8 mouse cellular contexts compared by ENCODE assay signal in the genomic region with DNA sequence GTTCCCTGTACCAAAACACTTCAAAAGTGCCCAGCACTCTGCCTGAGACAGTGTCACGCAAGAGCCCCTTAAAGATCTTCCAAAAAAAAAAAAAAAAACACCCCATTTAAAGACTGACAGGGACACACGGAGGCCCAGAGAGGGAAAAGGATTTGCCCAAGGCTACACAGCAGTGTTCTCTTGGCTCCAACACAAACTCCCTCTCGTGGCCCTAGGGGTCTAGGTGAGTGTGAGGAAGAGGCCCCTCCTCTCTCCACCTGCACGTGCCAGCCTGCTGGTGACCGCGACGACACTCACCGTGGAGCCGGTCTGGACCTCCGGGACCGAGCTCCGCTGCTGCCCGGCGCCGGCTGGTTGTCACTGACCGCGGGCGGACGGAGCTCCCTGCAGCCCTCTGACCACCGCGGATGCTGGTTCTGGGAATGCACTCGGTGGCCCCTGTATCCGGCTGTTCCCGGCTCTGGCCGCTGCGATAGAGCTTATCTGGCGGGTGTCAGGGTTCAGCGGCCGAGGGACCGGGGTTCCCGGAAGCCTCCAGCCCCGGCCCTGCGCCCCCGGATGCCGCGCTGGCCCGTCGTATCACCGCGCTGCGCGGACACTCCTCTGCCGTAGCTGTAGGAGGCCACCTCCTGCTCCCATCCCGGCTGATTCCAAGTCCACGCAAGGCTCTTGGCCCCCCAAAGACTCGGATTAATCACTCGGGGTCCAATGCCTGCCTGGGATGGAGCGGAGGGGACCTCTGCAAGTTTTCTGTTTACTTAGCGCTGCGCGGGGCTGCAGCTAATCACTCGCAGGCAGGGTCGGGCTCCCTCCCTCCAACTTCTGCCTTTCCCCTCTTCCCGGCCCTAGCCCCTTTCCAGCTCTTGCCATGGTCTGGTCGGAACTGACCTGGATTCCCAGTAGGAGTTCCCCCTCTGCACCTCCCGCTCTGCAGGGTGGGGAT. TPM values are rescaled to one million over a fixed set of nuclear protein-coding genes. Genes with fewer than 3 reads are reported as not detected.
DNase-seq lines count a peak whose midpoint lies in the region; ATAC-seq and TF ChIP-seq lines count a peak whose summit lies in the region.

No protein-coding gene starts in this region.

- peak; percentile 34 to 37 for DNase-seq in cerebellum, postnatal 14 days
- no peak for DNase-seq in cerebellum, adult 9-10 months
- no peak for DNase-seq in urinary bladder, adult 2 months (ENCODE audit: low spot score)
- DNase-seq in layer of hippocampus, adult 11-12 months (ENCODE audit: low spot score) = no peak

- H3K27ac ChIP-seq in bone marrow, adult 2 months (ENCODE audit: control insufficient read depth, insufficient read depth, low read depth, low read length, poor library complexity) = no peak overlapping the region
- H3K27ac ChIP-seq in heart, embryonic 12.5 days (ENCODE audit: poor library complexity, severe bottlenecking) = peak overlapping the region; percentile 9; the same call in 1 of the 2 replicates
- H3K27ac ChIP-seq in kidney, embryonic 15.5 days = peak overlapping the region; percentile 48; the same call in 1 of the 2 replicates

- no peaks in the 10 kb centered on the region; the same call in 1 of the 2 replicates for H3K4me1 ChIP-seq in bone marrow, adult 2 months (ENCODE audit: control insufficient read depth, insufficient read depth, low read length)
- H3K4me1 ChIP-seq in heart, embryonic 12.5 days (replicated peaks) = peaks cover 28% of the 10 kb centered on the region
- H3K4me1 ChIP-seq in kidney, embryonic 15.5 days = peaks cover 35% of the 10 kb centered on the region

- no peak for TF ChIP-seq POLR2A in bone marrow, adult 2 months (IDR thresholded peaks at IDR 0.05; ENCODE audit: borderline replicate concordance, control insufficient read depth, low read depth, low read length)

- H3K36me3 ChIP-seq in heart, embryonic 12.5 days = no peaks in the 10 kb centered on the region
- no peaks in the 10 kb centered on the region for H3K36me3 ChIP-seq in kidney, embryonic 15.5 days

- H3K4me3 ChIP-seq in bone marrow, adult 2 months (replicated peaks; ENCODE audit: control insufficient read depth, low read depth, low read length) = peak overlapping the region; percentile 11
- peak overlapping the region; percentile 60 for H3K4me3 ChIP-seq in heart, embryonic 12.5 days
- H3K4me3 ChIP-seq in kidney, embryonic 15.5 days (replicated peaks) = peak overlapping the region; percentile 52

- H3K4me2 ChIP-seq in heart, embryonic 12.5 days = peak overlapping the region; percentile 98
- peak overlapping the region; percentile 96 for H3K4me2 ChIP-seq in kidney, embryonic 15.5 days

- no peaks in the 10 kb centered on the region for H3K9me3 ChIP-seq in heart, embryonic 12.5 days (replicated peaks)
- H3K9me3 ChIP-seq in kidney, embryonic 15.5 days (replicated peaks) = no peaks in the 10 kb centered on the region

- ATAC-seq in heart, embryonic 12.5 days (ENCODE audit: insufficient number of reproducible peaks, low FRiP score) = peak; percentile 68
- ATAC-seq in kidney, embryonic 15.5 days (replicated peaks; ENCODE audit: low FRiP score) = peak; percentile 37; the same call in 1 of the 2 replicates
- ATAC-seq in megakaryocyte-erythroid progenitor cell, adult 5-6 weeks (replicated peaks; ENCODE audit: low FRiP score, low TSS enrichment, poor library complexity, severe bottlenecking) = peak; percentile 42

- no peak for TF ChIP-seq CTCF in bone marrow, adult 2 months (IDR thresholded peaks at IDR 0.05; ENCODE audit: control insufficient read depth, insufficient read depth, low read length)

- WGBS in bone marrow, adult 2 months = 3% methylated on average over 56 of the region's 56 CpGs
- under 1% methylated on average over 56 of the region's 56 CpGs for WGBS in heart, embryonic 12.5 days
- under 1% methylated on average over 56 of the region's 56 CpGs for WGBS in kidney, embryonic 15.5 days

- H3K27me3 ChIP-seq in heart, embryonic 12.5 days (replicated peaks) = no peaks in the 10 kb centered on the region
- peaks cover 26% of the 10 kb centered on the region for H3K27me3 ChIP-seq in kidney, embryonic 15.5 days

- peak overlapping the region; percentile 74 for H3K9ac ChIP-seq in heart, embryonic 12.5 days
- peak overlapping the region; percentile 56 for H3K9ac ChIP-seq in kidney, embryonic 15.5 days

RNA-seq across cellular contexts. Expression of a gene that starts 30.5 kb away (rescaled TPM):
- polyA plus RNA-seq in bone marrow, adult 2 months (2011; ENCODE audit: insufficient read depth, insufficient read length, low replicate concordance, missing spikeins) = 0.29 TPM in 1 of 2 replicates, not detected in the other
- polyA plus RNA-seq in heart, embryonic 12.5 days (2016; fragmentation: Nextera tagmentation; extraction: Ambion mirVana) = 13.0 and 13.2 TPM in 2 replicates
- polyA plus RNA-seq in kidney, embryonic 15.5 days (2015; fragmentation: Nextera tagmentation; extraction: Ambion mirVana) = 19.0 and 20.4 TPM in 2 replicates
- 0.48 and 1.1 TPM in 2 replicates for total RNA-seq in megakaryocyte-erythroid progenitor cell, adult 5-6 weeks (2014; fragmentation: Nextera tagmentation)
- total RNA-seq in megakaryocyte-erythroid progenitor cell, adult 5-6 weeks (2017) = 1.6 and 3.8 TPM in 2 replicates
- polyA plus RNA-seq in urinary bladder, adult 2 months (2012; rRNA removed) = 6.3 and 8.3 TPM in 2 replicates

RNA-seq across cellular contexts. Expression of a gene that starts 39.9 kb away (rescaled TPM):
- polyA plus RNA-seq in bone marrow, adult 2 months (2011; ENCODE audit: insufficient read depth, insufficient read length, low replicate concordance, missing spikeins) = 24.0 and 49.2 TPM in 2 replicates
- polyA plus RNA-seq in heart, embryonic 12.5 days (2016; fragmentation: Nextera tagmentation; extraction: Ambion mirVana) = 1.3 and 1.5 TPM in 2 replicates
- polyA plus RNA-seq in kidney, embryonic 15.5 days (2015; fragmentation: Nextera tagmentation; extraction: Ambion mirVana) = 1.6 and 1.9 TPM in 2 replicates
- total RNA-seq in megakaryocyte-erythroid progenitor cell, adult 5-6 weeks (2014; fragmentation: Nextera tagmentation) = not detected in 2 replicates
- 0.42 TPM in 1 of 2 replicates, not detected in the other for total RNA-seq in megakaryocyte-erythroid progenitor cell, adult 5-6 weeks (2017)
- polyA plus RNA-seq in urinary bladder, adult 2 months (2012; rRNA removed) = 8.4 and 10.6 TPM in 2 replicates

Comparison
In these comparisons a context has a peak if more than half of its experiments do, and no peak if none do; other contexts are left out.
1. DNase-seq: peak in cerebellum, postnatal 14 days (2 of 2); none in cerebellum, adult 9-10 months (single experiment), urinary bladder, adult 2 months (single experiment) and layer of hippocampus, adult 11-12 months (single experiment).
2. Peak in every context shown above with its lines, with median percentiles within 50 percentile points of each other: H3K4me3 ChIP-seq and ATAC-seq.